Comparison of ENCODE assay signal across 8 mouse cellular contexts in genomic region chr4:132823614-132824366, GRCm38 (mm10). TPM values are rescaled to one million over a fixed set of nuclear protein-coding genes. Genes with fewer than 3 reads are reported as not detected.
DNase-seq lines count a peak whose midpoint lies in the region; ATAC-seq and TF ChIP-seq lines count a peak whose summit lies in the region.

No protein-coding gene starts in this region.

- H3K9me3 ChIP-seq in forebrain, embryonic 11.5 days (ENCODE audit: control insufficient read depth, low read length): peaks cover 3% of the 10 kb centered on the region; the same call in 1 of the 2 replicates
- H3K9me3 ChIP-seq in forebrain, embryonic 12.5 days: peaks cover 9% of the 10 kb centered on the region; the same call in 1 of the 2 replicates
- H3K9me3 ChIP-seq in hindbrain, postnatal 0 days (ENCODE audit: low read length): no peaks in the 10 kb centered on the region

- H3K36me3 ChIP-seq in forebrain, embryonic 11.5 days (ENCODE audit: control insufficient read depth, insufficient read depth, low read length): peaks cover 17% of the 10 kb centered on the region; the same call in 1 of the 2 replicates
- peaks cover 46% of the 10 kb centered on the region for H3K36me3 ChIP-seq in forebrain, embryonic 12.5 days (replicated peaks)
- peaks cover 19% of the 10 kb centered on the region; the same call in 1 of the 2 replicates for H3K36me3 ChIP-seq in hindbrain, postnatal 0 days (ENCODE audit: insufficient read depth, low read length)
- H3K36me3 ChIP-seq in splenic B cell, adult 2 months (ENCODE audit: control insufficient read depth, insufficient read depth, low read length, poor library complexity, severe bottlenecking): peaks cover 2% of the 10 kb centered on the region; the same call in 1 of the 2 replicates

- H3K4me2 ChIP-seq in forebrain, embryonic 11.5 days (ENCODE audit: low read depth, low read length, severe bottlenecking): no peak overlapping the region
- no peak overlapping the region for H3K4me2 ChIP-seq in forebrain, embryonic 12.5 days
- no peak overlapping the region for H3K4me2 ChIP-seq in hindbrain, postnatal 0 days (ENCODE audit: low read depth, low read length)

- peak; percentile 73 for TF ChIP-seq CTCF in hindbrain, postnatal 0 days (IDR thresholded peaks at IDR 0.05; ENCODE audit: low read depth)

- no peak overlapping the region for H3K27ac ChIP-seq in forebrain, embryonic 11.5 days (ENCODE audit: low read depth, low read length)
- H3K27ac ChIP-seq in forebrain, embryonic 12.5 days: no peak overlapping the region
- H3K27ac ChIP-seq in hindbrain, postnatal 0 days: no peak overlapping the region

- intact Hi-C loops in left cerebral cortex, postnatal 10 days (cut with DNase I): loop anchor here (5.0 to 10.0 kb wide), 2 partner anchors 46 to 109 kb away; no protein-coding TSS in a partner anchor

- peak; percentile 86 for DNase-seq in forebrain, embryonic 11.5 days (ENCODE audit: low spot score)
- peak; percentile 55 for DNase-seq in hindbrain, postnatal 0 days (ENCODE audit: low spot score)
- DNase-seq in left cerebral cortex, postnatal 10 days (ENCODE audit: extremely low spot score in 1 of 2, low spot score in 2 of 2): peak; percentile 52 to 73
- DNase-seq in mesoderm, embryonic 11.5 days (ENCODE audit: low read depth, low spot score): peak; percentile 65
- peak; percentile 92 for DNase-seq in splenic B cell, adult 2 months (ENCODE audit: low read depth, low spot score)

- no peaks in the 10 kb centered on the region for H3K27me3 ChIP-seq in forebrain, embryonic 11.5 days (ENCODE audit: control insufficient read depth, insufficient read depth, low read length)
- no peaks in the 10 kb centered on the region for H3K27me3 ChIP-seq in forebrain, embryonic 12.5 days
- H3K27me3 ChIP-seq in hindbrain, postnatal 0 days (ENCODE audit: insufficient read depth, low read length): no peaks in the 10 kb centered on the region
- no peaks in the 10 kb centered on the region for H3K27me3 ChIP-seq in splenic B cell, adult 2 months (ENCODE audit: control insufficient read depth, insufficient read depth, low read length, poor library complexity, severe bottlenecking)

- H3K9ac ChIP-seq in forebrain, embryonic 11.5 days (ENCODE audit: low read length): no peak overlapping the region
- no peak overlapping the region for H3K9ac ChIP-seq in forebrain, embryonic 12.5 days
- no peak overlapping the region for H3K9ac ChIP-seq in hindbrain, postnatal 0 days (replicated peaks; ENCODE audit: low read length)

- no peak overlapping the region for H3K4me3 ChIP-seq in forebrain, embryonic 11.5 days (ENCODE audit: low read depth, low read length)
- no peak overlapping the region for H3K4me3 ChIP-seq in forebrain, embryonic 12.5 days (replicated peaks)
- no peak overlapping the region for H3K4me3 ChIP-seq in hindbrain, postnatal 0 days (ENCODE audit: low read length)

- no peak for ATAC-seq in forebrain, embryonic 11.5 days (replicated peaks; ENCODE audit: low FRiP score)
- ATAC-seq in forebrain, embryonic 12.5 days (ENCODE audit: low FRiP score): no peak
- ATAC-seq in activated CD4-positive, CD25-positive, alpha-beta regulatory T cell, adult 4 months: peak; percentile 77
- peak; percentile 89 for ATAC-seq in erythroid progenitor cell, adult 5-6 weeks (replicated peaks; ENCODE audit: low FRiP score, poor library complexity, severe bottlenecking)
- ATAC-seq in hindbrain, postnatal 0 days: 0 out of 2 replicates have a peak, but pooled peaks have one; percentile 29

- 80% methylated on average over 8 of the region's 8 CpGs for WGBS in forebrain, embryonic 11.5 days
- WGBS in forebrain, embryonic 12.5 days: 80% methylated on average over 8 of the region's 8 CpGs
- 70% methylated on average over 8 of the region's 8 CpGs for WGBS in hindbrain, postnatal 0 days

- no peaks in the 10 kb centered on the region for H3K4me1 ChIP-seq in forebrain, embryonic 11.5 days (replicated peaks; ENCODE audit: control insufficient read depth, insufficient read depth, low read length)
- H3K4me1 ChIP-seq in forebrain, embryonic 12.5 days: no peaks in the 10 kb centered on the region
- no peaks in the 10 kb centered on the region for H3K4me1 ChIP-seq in hindbrain, postnatal 0 days (ENCODE audit: insufficient read depth, low read length)

RNA-seq across cellular contexts. Expression of gene Ppp1r8, which starts 19.2 kb away (rescaled TPM):
- polyA plus RNA-seq in forebrain, embryonic 11.5 days (2014; fragmentation: Nextera tagmentation; extraction: Ambion mirVana): 69.6 and 80.4 TPM in 2 replicates
- polyA plus RNA-seq in forebrain, embryonic 12.5 days (2016; fragmentation: Nextera tagmentation; extraction: Ambion mirVana): 73.7 and 74.7 TPM in 2 replicates
- polyA plus RNA-seq in activated CD4-positive, CD25-positive, alpha-beta regulatory T cell, adult 4 months (2017; shearing (Covaris generic)): 10 to 100 TPM; 25.3 to 26.3 TPM
- 16.6 and 19.3 TPM in 2 replicates for total RNA-seq in erythroid progenitor cell, adult 5-6 weeks (2015; ENCODE audit: low replicate concordance)
- total RNA-seq in erythroid progenitor cell, adult 5-6 weeks (2017; ENCODE audit: low replicate concordance): 24.5 and 36.2 TPM in 2 replicates
- 47.3 and 55.8 TPM in 2 replicates for total RNA-seq in hindbrain, postnatal 0 days (2014; rRNA removed)
- polyA plus RNA-seq in hindbrain, postnatal 0 days (2015; fragmentation: Nextera tagmentation; extraction: Ambion mirVana): 41.5 and 42.8 TPM in 2 replicates
- total RNA-seq in left cerebral cortex, postnatal 10 days (2021): 10 to 100 TPM; 44.9 to 45.0 TPM

RNA-seq across cellular contexts. Expression of gene Themis2, which starts 27.6 kb away (rescaled TPM):
- 0.87 and 1.0 TPM in 2 replicates for polyA plus RNA-seq in forebrain, embryonic 11.5 days (2014; fragmentation: Nextera tagmentation; extraction: Ambion mirVana)
- 0.29 and 0.67 TPM in 2 replicates for polyA plus RNA-seq in forebrain, embryonic 12.5 days (2016; fragmentation: Nextera tagmentation; extraction: Ambion mirVana)
- polyA plus RNA-seq in activated CD4-positive, CD25-positive, alpha-beta regulatory T cell, adult 4 months (2017; shearing (Covaris generic)): 1 to 10 TPM in 1 of 2 experiments, under 1 TPM in 1; 0.91 to 1.0 TPM
- total RNA-seq in erythroid progenitor cell, adult 5-6 weeks (2015; ENCODE audit: low replicate concordance): 5.4 and 12.6 TPM in 2 replicates
- 5.4 and 7.5 TPM in 2 replicates for total RNA-seq in erythroid progenitor cell, adult 5-6 weeks (2017; ENCODE audit: low replicate concordance)
- 0.78 and 0.79 TPM in 2 replicates for total RNA-seq in hindbrain, postnatal 0 days (2014; rRNA removed)
- polyA plus RNA-seq in hindbrain, postnatal 0 days (2015; fragmentation: Nextera tagmentation; extraction: Ambion mirVana): 0.28 and 0.35 TPM in 2 replicates
- under 1 TPM; 0.47 to 0.49 TPM for total RNA-seq in left cerebral cortex, postnatal 10 days (2021)

RNA-seq across cellular contexts. Expression of gene Rpa2, which starts 55.7 kb away (rescaled TPM):
- 177 and 187 TPM in 2 replicates for polyA plus RNA-seq in forebrain, embryonic 11.5 days (2014; fragmentation: Nextera tagmentation; extraction: Ambion mirVana)
- polyA plus RNA-seq in forebrain, embryonic 12.5 days (2016; fragmentation: Nextera tagmentation; extraction: Ambion mirVana): 136 and 143 TPM in 2 replicates
- 10 to 100 TPM; 54.6 to 80.3 TPM for polyA plus RNA-seq in activated CD4-positive, CD25-positive, alpha-beta regulatory T cell, adult 4 months (2017; shearing (Covaris generic))
- total RNA-seq in erythroid progenitor cell, adult 5-6 weeks (2015; ENCODE audit: low replicate concordance): 32.7 and 54.4 TPM in 2 replicates
- 28.4 and 51.9 TPM in 2 replicates for total RNA-seq in erythroid progenitor cell, adult 5-6 weeks (2017; ENCODE audit: low replicate concordance)
- total RNA-seq in hindbrain, postnatal 0 days (2014; rRNA removed): 30.9 and 31.9 TPM in 2 replicates
- 37.5 and 42.4 TPM in 2 replicates for polyA plus RNA-seq in hindbrain, postnatal 0 days (2015; fragmentation: Nextera tagmentation; extraction: Ambion mirVana)
- total RNA-seq in left cerebral cortex, postnatal 10 days (2021): 10 to 100 TPM; 13.9 to 15.5 TPM

Comparison
In these comparisons a context has a peak if more than half of its experiments do, and no peak if none do; other contexts are left out.
1. ATAC-seq: peak in activated CD4-positive, CD25-positive, alpha-beta regulatory T cell, adult 4 months (single experiment), erythroid progenitor cell, adult 5-6 weeks (single experiment) and hindbrain, postnatal 0 days (single experiment); none in forebrain, embryonic 11.5 days (single experiment) and forebrain, embryonic 12.5 days (single experiment).
2. Peak in every context shown above with its lines, with median percentiles within 50 percentile points of each other: DNase-seq.